Mouse (Mus musculus) C2C12 (cell line): ENCODE results near the gene Nrg3. TPM values are rescaled to one million over a fixed set of nuclear protein-coding genes. Genes with fewer than 3 reads are reported as not detected.

Experiments used
- H3K27me3 ChIP-seq: one replicate; pipeline ENCODE4 v1.6.1; 2011; ENCODE audit not compliant: control insufficient read depth, insufficient read depth, insufficient read length
- H3K36me3 ChIP-seq: one replicate; pipeline ENCODE4 v1.6.1; 2011; ENCODE audit not compliant: control insufficient read depth, insufficient read depth
- H3K4me3 ChIP-seq: one replicate; pipeline ENCODE4 v1.5.1; 2011; ENCODE audit warnings: mild to moderate bottlenecking, control low read depth; ENCODE audit not compliant: poor library complexity, insufficient read depth, severe bottlenecking
- H3K79me2 ChIP-seq: one replicate; pipeline ENCODE4 v1.6.1; 2011; ENCODE audit not compliant: control insufficient read depth, insufficient read depth
- H3K79me3 ChIP-seq: one replicate; pipeline ENCODE4 v1.6.1; 2011; ENCODE audit warnings: low read depth, control low read depth
- H3ac ChIP-seq: one replicate; pipeline ENCODE3; 2011; ENCODE audit warnings: low read depth; ENCODE audit not compliant: control insufficient read depth, insufficient read length
- CEBPB ChIP-seq: IDR thresholded peaks from one replicate; pipeline ENCODE4 v1.6.1; 2011; ENCODE audit warnings: low read depth, mild to moderate bottlenecking, control low read depth, moderate library complexity
- CTCF ChIP-seq: IDR thresholded peaks from one replicate; pipeline ENCODE4 v1.5.1; 2011; ENCODE audit not compliant: control insufficient read depth, insufficient read depth, insufficient read length
- FOSL1 ChIP-seq: IDR thresholded peaks from one replicate; pipeline ENCODE4 v1.8.0; 2011; ENCODE audit warnings: mild to moderate bottlenecking, low read length; ENCODE audit not compliant: poor library complexity, insufficient read depth, severe bottlenecking
- MAX ChIP-seq: IDR thresholded peaks from one replicate; pipeline ENCODE4 v1.6.1; 2011; ENCODE audit warnings: mild to moderate bottlenecking, control low read depth
- MYOD1 ChIP-seq: IDR thresholded peaks from one replicate; pipeline ENCODE4 v1.6.1; 2011; ENCODE audit warnings: low read depth; ENCODE audit not compliant: control insufficient read depth, insufficient read length
- MYOG ChIP-seq: IDR thresholded peaks from one replicate; pipeline ENCODE4 v1.6.1; 2011; ENCODE audit not compliant: control insufficient read depth, insufficient read length; ENCODE audit errors: extremely low read depth
- USF1 ChIP-seq: IDR thresholded peaks from one replicate; pipeline ENCODE4 v1.6.1; 2011; ENCODE audit warnings: low read depth, mild to moderate bottlenecking, control low read depth, moderate library complexity
- polyA plus RNA-seq: library from polyadenylated mRNA; unstranded; fragments of >200 nt; fragmentation: generic; extraction: Trizol; gene quantifications from one replicate; pipeline ENCODE4 v1.2.1, GENCODE M21; 2012; ENCODE audit warnings: missing spikeins

Gene Nrg3
- polyA plus RNA-seq, 1 experiment = not detected

DNA sequence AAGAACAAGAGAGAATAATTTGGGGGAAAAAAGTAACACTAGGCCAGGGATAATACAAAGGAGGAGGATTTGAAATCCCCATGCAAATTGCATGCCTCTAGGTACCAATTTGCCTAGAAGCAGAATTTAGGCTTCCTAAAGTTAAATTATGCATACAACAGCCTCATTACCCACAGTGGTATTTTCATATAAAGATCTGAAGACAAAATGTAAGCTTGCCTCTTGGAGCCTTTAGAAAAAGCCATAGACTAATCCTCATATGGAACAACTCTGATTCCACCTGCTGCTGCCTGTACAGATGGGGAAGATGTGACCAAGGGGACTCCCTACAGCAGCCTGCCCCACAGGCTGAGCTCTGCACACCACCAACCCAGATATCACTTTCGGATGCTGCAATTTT lies 428.6 kb downstream of the Nrg3 start:
- no peaks in the 10 kb centered on the region for H3K36me3 ChIP-seq
- H3ac ChIP-seq = no peak overlapping the region
- no peaks in the 10 kb centered on the region for H3K79me3 ChIP-seq
- TF ChIP-seq CTCF (no peak), CEBPB (no peak), MYOD1 (no peak), USF1 (no peak), FOSL1 (no peak)
- H3K79me2 ChIP-seq = no peaks in the 10 kb centered on the region
- H3K4me3 ChIP-seq = no peak overlapping the region
- H3K27me3 ChIP-seq = no peaks in the 10 kb centered on the region

DNA sequence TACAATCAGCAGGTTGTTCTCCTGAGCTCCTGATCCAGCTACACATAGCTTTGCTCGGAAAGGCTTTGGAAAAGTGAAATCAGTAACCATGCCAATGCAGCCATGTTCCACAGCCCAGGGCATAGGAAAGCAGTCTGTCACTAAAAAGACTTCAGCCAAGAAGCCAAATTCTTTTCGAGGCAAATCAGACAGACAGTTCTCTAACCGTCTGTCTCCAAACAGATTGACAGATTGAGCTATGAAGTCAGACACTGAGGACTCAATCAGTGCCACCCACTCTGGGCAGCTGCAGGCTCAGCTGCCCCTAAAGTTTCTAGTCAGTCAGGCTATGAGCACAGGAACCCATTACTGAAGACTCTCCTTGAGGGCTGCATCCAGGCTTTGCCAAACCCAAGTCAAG lies 429.1 kb downstream of the Nrg3 start:
- Histone ChIP-seq H3K79me3 (no peaks in the 10 kb centered on the region), H3K79me2 (no peaks in the 10 kb centered on the region), H3K36me3 (no peaks in the 10 kb centered on the region), H3K27me3 (no peaks in the 10 kb centered on the region), H3K4me3 (no peak overlapping the region), H3ac (no peak overlapping the region)
- no peak for TF ChIP-seq MYOD1
- TF ChIP-seq CTCF = no peak
- TF ChIP-seq CEBPB = no peak
- no peak for TF ChIP-seq MYOG
- no peak for TF ChIP-seq FOSL1
- no peak for TF ChIP-seq USF1
- no peak for TF ChIP-seq MAX

DNA sequence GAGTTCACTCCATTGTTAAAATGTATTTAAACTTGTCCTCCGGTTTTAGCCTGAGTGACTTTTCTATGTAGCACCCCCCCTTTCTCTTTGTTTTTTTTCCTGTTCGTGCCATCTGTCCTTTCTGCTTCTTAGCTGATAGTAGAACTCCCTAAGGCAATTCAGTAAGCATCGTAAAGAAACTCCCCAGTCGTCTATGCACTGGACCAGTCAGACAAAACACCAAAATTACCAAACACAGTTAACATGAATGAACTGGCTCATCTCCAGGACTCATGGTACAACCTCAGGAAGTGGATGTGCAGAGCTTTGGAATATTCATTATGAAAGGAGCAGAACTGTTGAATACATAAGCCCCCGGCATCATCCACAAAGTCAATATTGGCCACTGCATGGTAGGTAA lies 429.5 kb downstream of the Nrg3 start:
- no peaks in the 10 kb centered on the region for H3K27me3 ChIP-seq
- no peaks in the 10 kb centered on the region for H3K79me2 ChIP-seq
- H3K36me3 ChIP-seq = no peaks in the 10 kb centered on the region
- no peak overlapping the region for H3ac ChIP-seq
- TF ChIP-seq MYOG = no peak
- TF ChIP-seq MAX = no peak
- no peak for TF ChIP-seq FOSL1
- TF ChIP-seq USF1 = no peak
- TF ChIP-seq CTCF = no peak
- H3K79me3 ChIP-seq = no peaks in the 10 kb centered on the region
- H3K4me3 ChIP-seq = no peak overlapping the region

DNA sequence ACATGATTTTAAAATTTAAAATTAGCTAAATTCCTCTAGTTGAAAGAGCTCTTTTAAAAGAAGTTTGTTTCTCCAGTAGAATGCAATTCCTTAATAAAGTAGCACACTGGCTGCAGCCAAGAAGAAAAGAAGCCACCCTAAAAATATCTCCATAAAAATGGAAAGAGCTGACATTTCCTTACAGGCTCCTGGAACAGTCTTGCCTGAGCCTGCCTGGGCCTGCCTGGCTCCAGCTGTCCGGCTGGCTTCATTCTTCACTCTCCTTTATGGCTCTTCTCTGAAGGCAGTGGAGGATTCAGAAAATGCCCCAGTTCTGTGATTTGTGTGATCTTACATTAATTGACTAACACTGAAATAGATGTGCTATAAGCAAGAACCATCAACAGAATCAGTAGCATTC lies 433.8 kb downstream of the Nrg3 start:
- no peaks in the 10 kb centered on the region for H3K79me2 ChIP-seq
- no peaks in the 10 kb centered on the region for H3K27me3 ChIP-seq
- no peak for TF ChIP-seq MYOD1
- no peak for TF ChIP-seq USF1
- no peak for TF ChIP-seq FOSL1
- no peak for TF ChIP-seq MAX
- TF ChIP-seq CEBPB = no peak
- no peak for TF ChIP-seq MYOG
- no peak for TF ChIP-seq CTCF
- no peak overlapping the region for H3K4me3 ChIP-seq
- no peaks in the 10 kb centered on the region for H3K79me3 ChIP-seq
- H3ac ChIP-seq = no peak overlapping the region
- no peaks in the 10 kb centered on the region for H3K36me3 ChIP-seq

DNA sequence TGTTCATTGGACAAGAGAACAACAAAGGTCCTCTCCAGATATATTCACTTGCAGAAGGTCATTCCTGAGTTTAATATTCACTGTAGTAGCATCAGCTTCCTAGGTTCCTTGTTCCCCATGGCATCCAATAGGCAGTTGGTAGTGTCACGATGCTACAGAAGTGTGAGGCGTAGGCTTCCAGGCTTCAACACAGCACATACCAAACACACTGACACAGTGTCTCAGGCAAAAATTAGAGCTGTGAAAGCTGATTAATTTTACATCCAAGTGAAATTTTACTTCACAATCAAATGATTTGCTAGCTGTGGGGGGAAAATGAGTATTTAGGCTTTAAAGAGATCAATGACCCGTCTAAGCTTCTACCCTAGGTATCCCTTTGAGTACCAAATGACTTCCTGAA lies 438.4 kb downstream of the Nrg3 start:
- Histone ChIP-seq H3K36me3 (no peaks in the 10 kb centered on the region), H3ac (no peak overlapping the region), H3K79me3 (no peaks in the 10 kb centered on the region), H3K4me3 (no peak overlapping the region), H3K79me2 (no peaks in the 10 kb centered on the region), H3K27me3 (no peaks in the 10 kb centered on the region)
- TF ChIP-seq MAX (no peak), CEBPB (no peak), FOSL1 (no peak), USF1 (no peak), MYOD1 (no peak), CTCF (no peak), MYOG (no peak)

DNA sequence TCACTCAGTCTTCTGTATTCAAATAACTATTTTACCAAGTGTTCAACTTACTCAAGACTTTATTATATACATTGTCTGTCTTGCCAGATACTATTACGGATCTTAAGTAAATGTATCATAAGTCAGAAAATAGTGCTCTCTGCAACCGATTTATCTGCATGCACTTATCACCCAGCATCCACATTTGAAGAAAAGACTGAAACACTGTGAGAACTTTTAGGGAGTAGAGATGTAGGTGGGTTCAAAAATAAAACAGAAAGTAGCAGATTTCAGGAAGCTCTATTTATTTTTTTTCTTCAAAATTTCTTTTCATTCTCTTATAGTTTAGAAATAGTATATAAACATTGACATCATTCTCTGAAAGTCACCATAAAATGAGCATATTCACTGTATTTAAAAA lies 449.8 kb downstream of the Nrg3 start:
- Histone ChIP-seq H3K36me3 (no peaks in the 10 kb centered on the region), H3K79me2 (no peaks in the 10 kb centered on the region), H3K4me3 (no peak overlapping the region), H3K27me3 (no peaks in the 10 kb centered on the region), H3K79me3 (no peaks in the 10 kb centered on the region), H3ac (no peak overlapping the region)
- TF ChIP-seq USF1 (no peak), MYOG (no peak), CEBPB (no peak), MAX (no peak), MYOD1 (no peak), CTCF (no peak), FOSL1 (no peak)
